Mouse (Mus musculus) hindbrain, embryonic 16.5 days (tissue): Measurements from ENCODE around the gene Vmn2r2. TPM values are rescaled to one million over a fixed set of nuclear protein-coding genes. Genes with fewer than 3 reads are reported as not detected.

Experiments
- ATAC-seq: fragments of 200-750 bp; cut with Nextera tagmentation; 2 replicates; pipeline ENCODE4 v1.8.0; 2017; ENCODE audit warnings: moderate TSS enrichment, moderate library complexity
- H3K27ac ChIP-seq: fragments of 300-500 bp; sonication (generic); 2 replicates; pipeline ENCODE4 v1.5.1; 2014; ENCODE audit warnings: low read depth, mild to moderate bottlenecking, control low read depth, low read length, moderate library complexity
- H3K27me3 ChIP-seq: fragments of 300-500 bp; sonication (generic); replicated peaks from 2 replicates; pipeline ENCODE4 v1.6.1; 2014; ENCODE audit warnings: low read length; ENCODE audit not compliant: control insufficient read depth, insufficient read depth
- H3K36me3 ChIP-seq: fragments of 300-500 bp; sonication (generic); 2 replicates; pipeline ENCODE4 v1.6.1; 2014; ENCODE audit warnings: mild to moderate bottlenecking, low read length, moderate library complexity, mixed read lengths; ENCODE audit not compliant: control insufficient read depth, insufficient read depth
- H3K4me1 ChIP-seq: fragments of 300-500 bp; sonication (generic); 2 replicates; pipeline ENCODE4 v1.6.1; 2014; ENCODE audit warnings: low read depth, low read length; ENCODE audit not compliant: control insufficient read depth, insufficient read depth
- H3K4me2 ChIP-seq: fragments of 300-500 bp; sonication (generic); 2 replicates; pipeline ENCODE4 v1.6.1; 2014; ENCODE audit warnings: mild to moderate bottlenecking, low read length, control low read depth, moderate library complexity
- H3K4me3 ChIP-seq: fragments of 300-500 bp; sonication (generic); 2 replicates; pipeline ENCODE4 v1.5.1; 2014; ENCODE audit warnings: mild to moderate bottlenecking, low read length, control low read depth, moderate library complexity
- H3K9ac ChIP-seq: fragments of 300-500 bp; sonication (generic); 2 replicates; pipeline ENCODE4 v1.6.1; 2014; ENCODE audit warnings: low read depth, mild to moderate bottlenecking, control low read depth, low read length, moderate library complexity
- H3K9me3 ChIP-seq: fragments of 300-500 bp; sonication (generic); 2 replicates; pipeline ENCODE4 v1.6.1; 2014; ENCODE audit warnings: mild to moderate bottlenecking, low read length, moderate library complexity; ENCODE audit not compliant: control insufficient read depth
- WGBS: fragments of 180-500 bp; shearing (Covaris S2); extraction: QIAGEN DNeasy Blood & Tissue Kit; methylation state at CpG from one replicate; pipeline ENCODE4 v1.1.7; 2014; 5-methylcytosine and 5-hydroxymethylcytosine counted together
- polyA plus RNA-seq: library from polyadenylated mRNA; unstranded; fragments of >200 nt; fragmentation: Nextera tagmentation; extraction: Ambion mirVana; gene quantifications from 2 replicates; pipeline ENCODE4 v1.2.1, GENCODE M21; 2015

Gene Vmn2r2
- polyA plus RNA-seq, result 0.05 and 0.08 TPM in 2 replicates

DNA sequence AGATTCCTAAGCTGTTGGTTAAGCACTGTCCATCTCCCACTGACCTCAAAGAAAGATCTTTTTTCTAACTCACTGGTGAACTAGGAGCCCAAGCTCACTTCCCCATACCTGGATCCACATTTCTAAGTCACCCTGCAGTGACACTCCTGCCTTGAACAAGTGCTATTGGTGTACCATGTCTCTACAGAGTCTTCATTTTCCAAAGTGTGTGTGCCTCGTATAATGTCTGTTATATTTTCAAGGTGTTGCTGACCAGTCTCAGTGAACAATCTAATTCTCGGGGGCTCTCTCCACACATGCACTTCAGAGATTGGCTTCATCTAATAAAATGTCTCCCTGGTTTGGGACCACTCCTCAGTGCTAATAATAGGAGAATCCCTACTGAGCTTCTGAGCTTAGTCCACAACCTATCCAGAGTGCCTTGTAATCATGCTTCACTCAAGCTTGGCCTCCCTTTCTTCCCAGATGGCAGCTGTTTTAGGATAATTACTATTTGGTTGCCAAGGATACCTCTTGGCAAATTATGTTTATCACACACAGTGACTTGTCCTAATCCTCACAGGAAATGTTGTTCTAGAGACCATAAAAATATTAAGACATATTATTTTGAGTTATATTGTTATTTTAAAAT lies at the start of gene Vmn2r2:
Vmn2r2 (minus strand) TSS at position 51 of the 631 bp plus-strand sequence.
- Histone ChIP-seq H3K4me1 (no peaks in the 10 kb centered on the region), H3K36me3 (no peaks in the 10 kb centered on the region), H3K4me3 (no peak within 1 kb of the TSS), H3K9me3 (no peaks in the 10 kb centered on the region), H3K27ac (no peak within 1 kb of the TSS), H3K9ac (no peak within 1 kb of the TSS), H3K4me2 (no peak within 1 kb of the TSS), H3K27me3 (no peaks in the 10 kb centered on the region)
- WGBS, result 72% methylated on average over 2 of the region's 2 CpGs
- peak; percentile 68 for ATAC-seq

DNA sequence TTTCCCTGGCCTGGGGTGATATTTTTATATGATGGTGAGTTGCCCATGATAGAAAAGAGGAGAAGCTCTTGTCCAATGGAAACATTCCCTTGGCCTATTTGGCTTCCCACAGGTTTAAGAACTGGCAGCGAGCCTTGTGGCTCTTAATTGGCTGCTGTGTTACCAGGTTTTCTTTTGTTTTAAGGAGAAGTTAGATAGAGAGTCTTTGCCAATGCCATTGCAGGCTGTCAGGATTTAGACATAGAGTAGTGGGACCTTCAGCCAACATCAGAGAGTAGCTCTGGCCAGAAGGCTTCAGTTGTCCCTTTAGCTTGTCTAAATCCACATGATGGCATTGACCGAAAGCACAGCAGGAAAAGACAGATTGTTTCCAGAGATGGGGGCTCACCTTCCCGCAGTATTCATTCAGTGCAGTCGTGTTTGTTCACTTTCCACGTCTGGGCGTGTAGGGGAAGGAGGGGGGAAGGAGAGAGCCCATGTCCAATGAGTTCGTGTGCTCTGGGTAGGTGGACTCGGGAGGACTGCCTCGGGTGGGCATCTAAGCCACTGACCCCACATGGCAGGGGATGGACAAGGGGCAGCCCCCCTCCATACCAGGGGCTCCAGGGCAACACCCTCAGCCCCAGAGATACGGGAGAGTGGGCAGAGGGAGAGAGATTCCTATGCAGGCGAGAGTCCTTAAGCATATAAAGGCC lies 28.2 kb downstream of the Vmn2r2 start:
- Histone ChIP-seq H3K27me3 (no peaks in the 10 kb centered on the region), H3K9me3 (no peaks in the 10 kb centered on the region), H3K4me1 (no peaks in the 10 kb centered on the region), H3K9ac (no peak overlapping the region), H3K36me3 (no peaks in the 10 kb centered on the region), H3K27ac (no peak overlapping the region), H3K4me2 (no peak overlapping the region), H3K4me3 (no peak overlapping the region)
- ATAC-seq, result peak; percentile 61
- 81% methylated on average over 11 of the region's 11 CpGs for WGBS

DNA sequence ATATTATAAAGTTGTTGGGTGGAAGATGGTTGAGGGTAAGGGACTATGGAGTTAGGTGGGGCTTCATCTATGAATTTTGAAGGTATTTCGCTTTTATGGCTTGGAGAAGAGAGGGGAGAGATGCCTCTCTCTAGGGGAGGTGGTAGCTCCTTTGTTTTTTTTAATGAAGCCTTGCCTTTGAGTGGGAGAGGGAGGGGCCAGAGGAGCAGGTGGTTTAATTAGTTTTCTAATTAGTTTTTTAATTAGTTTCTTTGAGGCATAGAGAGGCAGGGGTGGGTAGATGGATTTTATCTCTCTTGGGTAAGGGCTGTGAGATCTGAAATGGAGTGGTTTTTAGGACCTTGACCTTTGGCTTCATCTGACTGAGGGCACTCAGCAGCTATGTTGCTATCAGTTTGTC lies 29.0 kb downstream of the Vmn2r2 start:
- ATAC-seq, result peak; percentile 84
- H3K4me3 ChIP-seq, result no peak overlapping the region
- H3K27ac ChIP-seq, result no peak overlapping the region
- H3K9me3 ChIP-seq, result no peaks in the 10 kb centered on the region
- no peaks in the 10 kb centered on the region for H3K27me3 ChIP-seq
- no peak overlapping the region for H3K9ac ChIP-seq
- H3K4me1 ChIP-seq, result no peaks in the 10 kb centered on the region
- no peaks in the 10 kb centered on the region for H3K36me3 ChIP-seq
- 52% methylated on average over 1 of the region's 1 CpGs for WGBS
- H3K4me2 ChIP-seq, result no peak overlapping the region

DNA sequence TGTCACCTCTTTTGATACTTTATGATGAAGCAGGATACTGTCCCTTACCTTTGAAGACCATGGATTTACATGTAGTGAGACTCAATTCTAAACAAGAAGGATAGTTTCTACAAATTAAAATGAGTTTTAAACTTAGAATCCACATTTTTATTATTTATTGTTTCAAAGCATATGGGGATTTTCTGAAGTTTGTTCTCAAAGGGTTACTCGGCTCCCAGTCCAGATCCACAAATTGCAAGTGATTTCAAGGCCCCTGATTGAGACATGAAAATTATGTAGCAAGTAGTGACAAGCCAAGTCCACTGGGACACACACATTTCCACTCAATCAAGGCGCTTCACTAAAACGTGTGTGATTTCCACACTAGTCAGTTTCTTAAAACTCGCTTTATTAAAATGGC lies 60.5 kb downstream of the Vmn2r2 start, which contains the start of gene Vmn2r1:
Vmn2r1 (plus strand) TSS at position 301 of the 400 bp plus-strand sequence.
- no peak for ATAC-seq
- no peaks in the 10 kb centered on the region for H3K36me3 ChIP-seq
- H3K27ac ChIP-seq, result no peak within 1 kb of the TSS
- no peak within 1 kb of the TSS for H3K4me3 ChIP-seq
- H3K4me1 ChIP-seq, result no peaks in the 10 kb centered on the region
- 80% methylated on average over 4 of the region's 4 CpGs for WGBS
- H3K27me3 ChIP-seq, result no peaks in the 10 kb centered on the region
- no peaks in the 10 kb centered on the region for H3K9me3 ChIP-seq
- H3K4me2 ChIP-seq, result no peak within 1 kb of the TSS
- no peak within 1 kb of the TSS for H3K9ac ChIP-seq

Other genes with a start within 250 kb of the Vmn2r2 start
- gene Plch1, start 242.5 kb downstream of the Vmn2r2 start, polyA plus RNA-seq, result 4.4 and 7.4 TPM in 2 replicates
- gene E130311K13Rik, start 212.5 kb downstream of the Vmn2r2 start, polyA plus RNA-seq, result 7.1 and 9.7 TPM in 2 replicates
- gene Slc33a1, start 177.2 kb downstream of the Vmn2r2 start, polyA plus RNA-seq, result 20.4 and 21.8 TPM in 2 replicates
- gene Gmps, start 165.8 kb downstream of the Vmn2r2 start, polyA plus RNA-seq, result 39.9 and 43.0 TPM in 2 replicates
- 0.10 and 0.12 TPM in 2 replicates for gene Vmn2r1, start 60.4 kb downstream of the Vmn2r2 start, polyA plus RNA-seq
- 0.03 TPM in 1 of 2 replicates, not detected in the other for gene Vmn2r3, start 147.8 kb upstream of the Vmn2r2 start, polyA plus RNA-seq